Mouse (Mus musculus) intestine, embryonic 15.5 days (tissue): ENCODE measurements at regions not wholly inside any gene's neighbourhood (a gene's known extent, or its start where the extent isn't known, plus 50 kb on each side); places are given as distances from the start of the nearest gene placed in this dataset.

Experiments used
- ATAC-seq: fragments of 200-750 bp; cut with Nextera tagmentation; 2 replicates; pipeline ENCODE4 v1.8.0; 2017; ENCODE audit warnings: moderate TSS enrichment, moderate library complexity
- H3K27ac ChIP-seq: fragments of 300-500 bp; sonication (generic); 2 replicates; pipeline ENCODE4 v1.5.1; 2015; ENCODE audit warnings: mild to moderate bottlenecking, inconsistent platforms
- H3K27me3 ChIP-seq: fragments of 300-500 bp; sonication (generic); replicated peaks from 2 replicates; pipeline ENCODE4 v1.6.1; 2015; ENCODE audit warnings: inconsistent platforms
- H3K36me3 ChIP-seq: fragments of 300-500 bp; sonication (generic); 2 replicates; pipeline ENCODE4 v1.6.1; 2015; ENCODE audit warnings: inconsistent platforms
- H3K4me1 ChIP-seq: fragments of 300-500 bp; sonication (generic); replicated peaks from 2 replicates; pipeline ENCODE4 v1.6.1; 2015; ENCODE audit warnings: inconsistent platforms
- H3K4me2 ChIP-seq: fragments of 300-500 bp; sonication (generic); replicated peaks from 2 replicates; pipeline ENCODE4 v1.6.1; 2015; ENCODE audit warnings: mild to moderate bottlenecking, inconsistent platforms
- H3K4me3 ChIP-seq: fragments of 300-500 bp; sonication (generic); replicated peaks from 2 replicates; pipeline ENCODE4 v1.5.1; 2015; ENCODE audit warnings: inconsistent platforms
- H3K9ac ChIP-seq: fragments of 300-500 bp; sonication (generic); 2 replicates; pipeline ENCODE4 v1.6.1; 2015; ENCODE audit warnings: inconsistent platforms
- H3K9me3 ChIP-seq: fragments of 300-500 bp; sonication (generic); 2 replicates; pipeline ENCODE4 v1.6.1; 2016; ENCODE audit warnings: inconsistent platforms
- WGBS: fragments of 180-500 bp; shearing (Covaris S2); methylation state at CpG from one replicate; pipeline ENCODE4 v1.1.7; 2015; 5-methylcytosine and 5-hydroxymethylcytosine counted together

DNA sequence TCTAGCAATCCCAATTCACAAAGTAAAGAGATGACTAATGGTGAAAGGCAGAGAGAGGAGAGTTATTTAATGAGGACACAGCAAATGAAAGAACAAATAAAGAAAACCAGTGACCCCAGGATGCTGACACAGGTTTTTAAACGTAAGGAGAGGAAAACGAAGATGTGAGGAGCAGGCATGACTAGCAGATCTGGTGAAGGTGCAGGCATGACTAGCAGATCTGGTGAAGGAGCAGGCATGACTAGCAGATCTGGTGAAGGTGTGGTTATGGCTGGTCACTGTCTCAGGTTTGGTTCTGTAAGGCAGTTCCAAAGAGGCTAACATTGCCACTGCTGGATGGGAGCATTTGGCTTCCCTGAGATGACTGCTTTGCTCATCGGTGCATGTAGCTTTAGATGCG, 57.0 kb downstream of the Mbl2 start:
- no peak overlapping the region for H3K27ac ChIP-seq
- ATAC-seq, result no peak
- no peak overlapping the region for H3K4me2 ChIP-seq
- H3K4me3 ChIP-seq, result no peak overlapping the region
- WGBS, result 67% methylated on average over 4 of the region's 4 CpGs
- H3K4me1 ChIP-seq, result no peaks in the 10 kb centered on the region
- H3K36me3 ChIP-seq, result no peaks in the 10 kb centered on the region
- no peaks in the 10 kb centered on the region for H3K9me3 ChIP-seq
- no peak overlapping the region for H3K9ac ChIP-seq
- H3K27me3 ChIP-seq, result no peaks in the 10 kb centered on the region

DNA sequence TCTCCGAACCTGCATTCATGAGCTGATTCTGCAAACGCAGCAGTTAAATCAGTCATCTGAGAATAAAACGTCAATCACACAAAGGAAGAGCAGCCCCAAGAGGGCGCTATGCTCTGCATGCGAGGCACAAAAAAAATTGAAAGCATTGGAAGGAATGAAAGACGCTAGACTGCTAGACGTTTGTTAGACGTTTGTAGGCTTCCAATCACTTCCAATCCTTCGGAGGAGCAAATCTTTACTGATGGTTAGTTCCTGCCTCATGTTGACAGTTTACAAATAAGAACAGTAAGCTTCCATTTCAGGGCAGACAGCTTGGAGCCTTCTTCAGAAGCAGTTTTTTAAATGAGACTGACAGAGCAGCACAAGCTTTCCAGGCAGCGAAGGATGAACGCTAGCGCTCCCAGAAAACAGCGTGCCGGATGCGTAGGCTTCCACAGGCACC, 62.5 kb downstream of the Mbl2 start:
- peak overlapping the region; percentile 36 for H3K4me2 ChIP-seq
- no peak overlapping the region for H3K9ac ChIP-seq
- H3K36me3 ChIP-seq, result no peaks in the 10 kb centered on the region
- no peak for ATAC-seq
- H3K4me3 ChIP-seq, result no peak overlapping the region
- 37% methylated on average over 15 of the region's 15 CpGs for WGBS
- H3K9me3 ChIP-seq, result no peaks in the 10 kb centered on the region
- H3K27ac ChIP-seq, result no peak overlapping the region
- H3K27me3 ChIP-seq, result no peaks in the 10 kb centered on the region
- no peaks in the 10 kb centered on the region for H3K4me1 ChIP-seq

DNA sequence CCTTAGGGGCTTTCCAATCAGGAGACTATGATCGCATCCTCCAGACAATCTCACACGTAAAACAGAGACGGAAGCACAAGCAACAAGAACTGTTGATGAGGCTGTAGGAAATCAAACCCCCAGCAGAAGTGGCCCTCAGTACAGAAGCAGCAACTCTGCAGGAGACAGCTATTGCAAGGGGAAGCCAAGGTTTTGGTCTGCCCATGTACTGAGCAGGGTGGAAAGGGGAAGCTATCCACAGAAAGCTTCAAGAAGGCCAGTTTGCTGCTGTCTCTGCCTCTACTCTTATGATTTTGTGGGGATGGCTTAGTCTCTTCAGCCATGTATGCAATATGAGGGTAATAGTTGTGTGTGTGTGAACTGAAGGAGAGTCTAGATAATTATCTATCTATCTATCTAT, 63.3 kb downstream of the Mbl2 start:
- H3K4me3 ChIP-seq, result no peak overlapping the region
- H3K27me3 ChIP-seq, result no peaks in the 10 kb centered on the region
- no peak overlapping the region for H3K4me2 ChIP-seq
- no peaks in the 10 kb centered on the region for H3K9me3 ChIP-seq
- WGBS, result 82% methylated on average over 3 of the region's 3 CpGs
- H3K36me3 ChIP-seq, result no peaks in the 10 kb centered on the region
- H3K27ac ChIP-seq, result no peak overlapping the region
- H3K4me1 ChIP-seq, result no peaks in the 10 kb centered on the region
- H3K9ac ChIP-seq, result no peak overlapping the region
- ATAC-seq, result no peak

DNA sequence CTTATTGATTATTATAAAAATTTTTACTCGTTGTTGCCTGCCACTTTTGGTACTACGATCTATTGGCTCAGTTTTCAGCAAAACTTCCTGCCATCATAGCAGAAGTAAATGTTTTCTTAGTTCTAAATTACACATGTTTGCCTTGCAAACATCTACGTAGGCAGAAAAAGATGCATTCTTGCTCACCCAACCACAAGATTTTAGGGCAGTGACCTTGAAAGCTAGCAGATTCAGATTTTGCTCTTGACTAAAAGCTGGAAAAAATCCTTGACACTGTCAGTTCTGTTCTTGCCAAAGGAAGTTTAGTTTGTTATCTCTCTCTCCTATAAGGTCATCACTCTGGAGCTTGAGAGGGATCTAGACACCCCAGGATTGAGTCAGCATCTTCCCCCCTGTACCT, 66.8 kb downstream of the Mbl2 start:
- H3K4me1 ChIP-seq, result no peaks in the 10 kb centered on the region
- no peaks in the 10 kb centered on the region for H3K9me3 ChIP-seq
- ATAC-seq, result no peak
- 81% methylated on average over 3 of the region's 3 CpGs for WGBS
- no peaks in the 10 kb centered on the region for H3K27me3 ChIP-seq
- H3K4me3 ChIP-seq, result no peak overlapping the region
- no peak overlapping the region for H3K4me2 ChIP-seq
- no peak overlapping the region for H3K27ac ChIP-seq
- no peak overlapping the region for H3K9ac ChIP-seq
- H3K36me3 ChIP-seq, result no peaks in the 10 kb centered on the region

DNA sequence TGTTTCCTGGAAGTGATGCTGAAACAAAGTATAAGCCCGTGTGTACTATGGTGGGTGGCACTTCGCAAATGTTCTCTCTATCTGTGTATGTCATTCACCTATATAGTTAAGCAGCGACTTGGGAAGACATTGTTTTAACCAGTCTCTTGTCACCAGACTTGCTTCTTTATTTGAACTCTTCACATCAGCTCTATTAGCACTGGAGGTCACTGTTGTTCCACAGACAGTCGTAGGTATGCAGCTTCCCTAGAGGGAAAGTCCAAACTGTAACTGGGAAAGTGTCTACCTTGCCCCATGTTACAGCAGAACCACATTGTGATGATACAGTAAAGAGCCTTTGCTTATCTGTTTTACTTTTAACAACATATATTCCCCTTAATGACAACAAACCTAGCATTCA, 69.5 kb downstream of the Mbl2 start:
- H3K27ac ChIP-seq, result no peak overlapping the region
- no peak overlapping the region for H3K4me2 ChIP-seq
- H3K4me3 ChIP-seq, result no peak overlapping the region
- H3K27me3 ChIP-seq, result no peaks in the 10 kb centered on the region
- WGBS, result 77% methylated on average over 4 of the region's 4 CpGs
- no peak for ATAC-seq
- H3K9me3 ChIP-seq, result no peaks in the 10 kb centered on the region
- H3K9ac ChIP-seq, result no peak overlapping the region
- no peaks in the 10 kb centered on the region for H3K36me3 ChIP-seq
- H3K4me1 ChIP-seq, result no peaks in the 10 kb centered on the region

DNA sequence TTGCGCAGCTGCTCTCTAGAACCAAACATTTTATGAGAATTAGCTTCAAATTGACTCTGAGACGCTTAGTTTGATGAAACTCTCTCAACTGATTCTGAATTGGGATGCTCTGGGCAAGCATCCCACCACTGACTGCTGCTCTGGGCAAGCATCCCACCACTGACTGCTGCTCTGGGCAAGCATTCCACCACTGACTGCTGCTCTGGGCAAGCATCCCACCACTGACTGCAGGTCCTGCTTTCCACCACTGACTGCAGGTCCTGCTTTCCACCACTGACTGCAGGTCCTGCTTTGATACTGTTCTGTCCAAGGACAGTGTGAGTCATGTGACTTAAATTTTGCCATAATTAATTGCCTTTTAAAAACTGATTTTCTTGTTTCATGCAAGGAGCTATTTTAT, 73.6 kb downstream of the Mbl2 start:
- H3K4me2 ChIP-seq, result no peak overlapping the region
- no peaks in the 10 kb centered on the region for H3K9me3 ChIP-seq
- no peak overlapping the region for H3K27ac ChIP-seq
- H3K36me3 ChIP-seq, result no peaks in the 10 kb centered on the region
- no peak overlapping the region for H3K9ac ChIP-seq
- 87% methylated on average over 2 of the region's 2 CpGs for WGBS
- H3K4me3 ChIP-seq, result no peak overlapping the region
- H3K4me1 ChIP-seq, result no peaks in the 10 kb centered on the region
- ATAC-seq, result no peak
- H3K27me3 ChIP-seq, result no peaks in the 10 kb centered on the region

DNA sequence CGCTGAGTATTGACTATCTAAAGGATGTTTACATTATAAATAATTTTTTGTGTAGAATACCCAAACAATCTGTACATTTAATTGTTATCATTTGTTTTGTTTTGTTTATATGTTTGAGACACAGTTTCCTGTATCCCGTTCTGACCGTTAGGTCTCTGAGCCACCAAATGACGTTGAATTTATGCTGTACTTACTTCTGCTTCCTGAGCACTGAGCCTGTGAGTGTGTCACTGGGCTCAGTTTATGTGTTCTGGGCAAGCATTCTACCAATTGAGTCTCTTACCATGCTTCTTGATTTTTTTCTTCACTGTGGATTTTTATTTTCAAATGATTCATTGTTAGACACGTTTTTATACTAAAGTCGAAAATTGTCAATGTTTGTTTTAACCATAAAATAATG, 74.2 kb downstream of the Mbl2 start:
- no peak for ATAC-seq
- no peak overlapping the region for H3K9ac ChIP-seq
- H3K27ac ChIP-seq, result no peak overlapping the region
- H3K4me1 ChIP-seq, result no peaks in the 10 kb centered on the region
- H3K9me3 ChIP-seq, result no peaks in the 10 kb centered on the region
- H3K4me2 ChIP-seq, result no peak overlapping the region
- H3K4me3 ChIP-seq, result no peak overlapping the region
- H3K36me3 ChIP-seq, result no peaks in the 10 kb centered on the region
- H3K27me3 ChIP-seq, result no peaks in the 10 kb centered on the region
- WGBS, result 46% methylated on average over 6 of the region's 6 CpGs

DNA sequence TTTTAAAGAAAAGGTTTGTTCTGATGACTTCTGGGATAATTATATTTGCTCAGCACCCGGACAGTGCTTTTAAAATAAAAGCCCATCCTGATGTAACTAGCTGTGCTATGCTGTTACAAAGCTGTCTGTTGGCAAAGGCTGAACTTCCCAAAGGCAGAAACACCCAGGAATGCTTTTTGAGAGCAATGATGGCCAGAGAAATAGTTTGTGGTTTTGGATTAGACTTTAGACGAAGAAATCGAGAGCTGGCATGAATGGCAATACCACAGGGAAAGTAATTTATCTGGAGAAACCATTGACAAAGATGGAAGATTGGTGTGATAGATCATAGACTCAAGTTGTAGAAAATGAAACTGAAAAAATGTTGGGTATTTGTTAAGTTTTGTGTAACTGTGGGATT, 84.6 kb downstream of the Mbl2 start:
- 89% methylated on average over 3 of the region's 3 CpGs for WGBS
- Histone ChIP-seq H3K9ac (no peak overlapping the region), H3K9me3 (no peaks in the 10 kb centered on the region), H3K27ac (no peak overlapping the region), H3K4me2 (no peak overlapping the region), H3K27me3 (no peaks in the 10 kb centered on the region), H3K4me3 (no peak overlapping the region), H3K4me1 (no peaks in the 10 kb centered on the region), H3K36me3 (no peaks in the 10 kb centered on the region)
- no peak for ATAC-seq

DNA sequence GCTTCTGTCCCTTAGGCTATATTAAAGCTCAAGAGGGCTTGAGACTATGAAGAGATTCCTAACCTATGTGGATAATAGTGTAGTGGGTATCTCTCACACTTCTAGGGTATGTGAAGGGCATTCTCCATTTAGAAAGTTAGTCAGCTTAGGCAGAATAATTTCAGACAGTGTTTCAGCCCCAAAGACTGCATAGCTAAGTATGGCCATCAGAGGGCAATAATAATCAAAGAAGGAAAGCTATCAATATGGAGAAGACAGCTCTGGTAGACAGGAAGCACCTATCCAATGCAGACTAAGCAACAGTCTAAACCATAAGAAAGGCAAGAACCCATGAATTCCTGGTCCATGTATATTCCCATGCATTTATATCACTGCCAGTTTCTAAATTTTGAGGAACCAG, 95.0 kb downstream of the Mbl2 start:
- H3K4me3 ChIP-seq, result no peak overlapping the region
- H3K9ac ChIP-seq, result no peak overlapping the region
- no peak overlapping the region for H3K4me2 ChIP-seq
- no peaks in the 10 kb centered on the region for H3K36me3 ChIP-seq
- H3K4me1 ChIP-seq, result no peaks in the 10 kb centered on the region
- no peak for ATAC-seq
- no peak overlapping the region for H3K27ac ChIP-seq
- no peaks in the 10 kb centered on the region for H3K27me3 ChIP-seq
- H3K9me3 ChIP-seq, result no peaks in the 10 kb centered on the region

DNA sequence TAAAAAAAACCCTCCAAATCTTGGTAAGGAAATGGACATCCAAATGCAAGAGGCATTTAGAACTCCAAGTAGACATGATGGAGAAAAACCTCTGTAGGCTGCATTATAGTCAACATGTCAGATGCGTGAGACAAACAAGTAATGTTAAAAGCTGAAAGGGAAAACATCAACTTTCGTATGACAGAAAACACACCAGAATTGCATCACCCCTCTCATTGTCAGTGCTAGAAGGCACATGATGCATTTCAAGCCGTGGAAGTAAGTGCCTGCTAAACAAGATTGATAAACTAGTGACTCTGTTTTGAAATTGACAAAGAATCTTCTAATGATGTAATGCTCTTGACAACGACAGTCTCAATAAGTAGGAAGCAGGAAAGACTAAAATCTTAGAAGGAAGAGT, 96.1 kb downstream of the Mbl2 start:
- ATAC-seq, result no peak
- Histone ChIP-seq H3K4me2 (no peak overlapping the region), H3K27ac (no peak overlapping the region), H3K36me3 (no peaks in the 10 kb centered on the region), H3K9me3 (no peaks in the 10 kb centered on the region), H3K4me3 (no peak overlapping the region), H3K9ac (no peak overlapping the region), H3K27me3 (no peaks in the 10 kb centered on the region), H3K4me1 (no peaks in the 10 kb centered on the region)
- 74% methylated on average over 4 of the region's 4 CpGs for WGBS

DNA sequence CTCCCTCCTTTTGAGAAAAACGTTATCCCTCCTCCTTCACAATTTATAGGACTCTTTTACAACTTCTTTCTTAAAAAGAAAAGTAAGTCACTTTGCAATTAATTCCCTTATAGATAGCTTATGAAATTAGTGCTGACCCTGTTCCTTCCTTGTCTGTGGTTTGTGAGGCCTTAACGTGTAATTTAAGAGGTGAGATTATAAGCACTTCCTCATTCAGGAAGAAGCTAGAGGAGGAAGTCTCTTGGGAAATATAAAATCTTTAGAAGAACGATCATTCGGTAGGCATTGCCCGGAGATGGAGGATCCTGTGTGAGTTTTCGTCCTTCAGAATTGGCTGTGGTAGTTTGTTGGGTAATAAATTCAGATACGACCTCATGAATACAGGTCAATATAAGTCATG, 98.0 kb downstream of the Mbl2 start:
- Histone ChIP-seq H3K4me3 (no peak overlapping the region), H3K27me3 (no peaks in the 10 kb centered on the region), H3K36me3 (no peaks in the 10 kb centered on the region), H3K4me2 (no peak overlapping the region), H3K9ac (no peak overlapping the region), H3K27ac (no peak overlapping the region), H3K4me1 (no peaks in the 10 kb centered on the region), H3K9me3 (no peaks in the 10 kb centered on the region)
- ATAC-seq, result no peak
- 80% methylated on average over 7 of the region's 7 CpGs for WGBS

DNA sequence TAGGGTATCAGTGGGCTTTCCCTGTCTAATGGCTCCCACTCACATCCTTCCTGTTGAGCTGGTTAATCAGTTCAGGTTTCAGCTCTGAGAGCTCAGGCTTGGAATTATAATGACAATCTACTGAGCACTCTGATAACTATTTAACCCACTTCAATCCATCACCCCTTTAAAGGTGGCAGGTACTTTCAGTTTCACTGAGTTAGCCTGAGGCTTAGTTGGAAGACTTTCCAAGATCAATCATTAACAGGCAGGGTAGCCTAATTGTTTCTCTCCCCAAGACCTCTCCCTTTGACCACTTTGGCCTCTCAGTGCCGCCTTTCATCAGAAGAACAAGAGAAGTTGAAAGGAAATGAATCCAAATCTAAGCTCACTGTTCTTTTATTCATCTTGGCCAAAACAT, 99.1 kb downstream of the Mbl2 start:
- H3K36me3 ChIP-seq, result no peaks in the 10 kb centered on the region
- H3K27me3 ChIP-seq, result no peaks in the 10 kb centered on the region
- H3K27ac ChIP-seq, result no peak overlapping the region
- no peaks in the 10 kb centered on the region for H3K9me3 ChIP-seq
- H3K4me3 ChIP-seq, result no peak overlapping the region
- WGBS, result 39% methylated on average over 1 of the region's 1 CpGs
- H3K9ac ChIP-seq, result no peak overlapping the region
- no peak overlapping the region for H3K4me2 ChIP-seq
- no peaks in the 10 kb centered on the region for H3K4me1 ChIP-seq
- no peak for ATAC-seq

DNA sequence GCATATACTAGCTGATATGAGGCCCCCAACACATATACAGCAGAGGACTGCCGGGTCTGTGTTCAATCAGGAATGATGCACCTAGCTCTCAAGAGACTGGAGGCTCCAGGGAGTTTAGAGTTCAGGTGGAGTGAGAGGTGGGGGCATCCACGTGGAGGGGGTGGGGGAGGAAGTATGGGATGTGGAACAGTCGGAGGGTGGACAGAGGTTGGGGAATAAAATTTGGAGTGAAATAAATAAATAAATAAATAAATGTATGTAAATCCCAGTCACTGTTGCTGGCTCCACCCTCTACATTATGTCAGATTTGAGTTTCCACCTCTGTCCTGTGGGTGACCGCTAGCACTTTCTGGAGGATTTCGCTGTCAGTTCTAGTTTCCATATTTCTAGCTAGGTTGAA, 111.7 kb downstream of the Mbl2 start:
- no peak overlapping the region for H3K9ac ChIP-seq
- H3K27ac ChIP-seq, result no peak overlapping the region
- WGBS, result 81% methylated on average over 5 of the region's 5 CpGs
- no peaks in the 10 kb centered on the region for H3K9me3 ChIP-seq
- H3K36me3 ChIP-seq, result no peaks in the 10 kb centered on the region
- H3K27me3 ChIP-seq, result no peaks in the 10 kb centered on the region
- no peak overlapping the region for H3K4me2 ChIP-seq
- H3K4me1 ChIP-seq, result no peaks in the 10 kb centered on the region
- no peak overlapping the region for H3K4me3 ChIP-seq
- ATAC-seq, result no peak

DNA sequence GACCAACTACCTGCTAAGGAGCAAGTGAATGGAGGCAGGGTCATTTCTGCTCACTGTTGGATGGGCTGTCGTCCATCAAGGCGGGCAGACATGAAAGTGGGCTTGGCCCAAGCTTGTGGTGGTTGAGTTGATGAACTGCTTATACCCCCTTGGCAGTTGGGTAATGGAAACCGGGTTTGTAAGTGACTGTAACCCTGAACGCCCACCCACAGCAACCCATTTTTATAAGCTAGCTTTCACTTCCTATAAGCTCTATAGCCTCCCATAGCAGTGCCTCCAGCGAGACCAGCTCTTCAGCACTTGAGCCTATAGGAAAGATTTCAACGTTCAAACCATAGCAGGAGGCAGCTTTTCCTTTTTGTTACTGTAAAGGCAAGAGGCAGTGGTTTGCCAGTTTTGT, 116.2 kb downstream of the Mbl2 start:
- no peaks in the 10 kb centered on the region for H3K27me3 ChIP-seq
- H3K4me2 ChIP-seq, result no peak overlapping the region
- no peak overlapping the region for H3K9ac ChIP-seq
- no peak overlapping the region for H3K4me3 ChIP-seq
- no peak for ATAC-seq
- H3K9me3 ChIP-seq, result no peaks in the 10 kb centered on the region
- 79% methylated on average over 6 of the region's 6 CpGs for WGBS
- no peaks in the 10 kb centered on the region for H3K4me1 ChIP-seq
- H3K27ac ChIP-seq, result no peak overlapping the region
- H3K36me3 ChIP-seq, result no peaks in the 10 kb centered on the region
